ENCODE assay signal across 19 mouse cellular contexts in the genomic region with DNA sequence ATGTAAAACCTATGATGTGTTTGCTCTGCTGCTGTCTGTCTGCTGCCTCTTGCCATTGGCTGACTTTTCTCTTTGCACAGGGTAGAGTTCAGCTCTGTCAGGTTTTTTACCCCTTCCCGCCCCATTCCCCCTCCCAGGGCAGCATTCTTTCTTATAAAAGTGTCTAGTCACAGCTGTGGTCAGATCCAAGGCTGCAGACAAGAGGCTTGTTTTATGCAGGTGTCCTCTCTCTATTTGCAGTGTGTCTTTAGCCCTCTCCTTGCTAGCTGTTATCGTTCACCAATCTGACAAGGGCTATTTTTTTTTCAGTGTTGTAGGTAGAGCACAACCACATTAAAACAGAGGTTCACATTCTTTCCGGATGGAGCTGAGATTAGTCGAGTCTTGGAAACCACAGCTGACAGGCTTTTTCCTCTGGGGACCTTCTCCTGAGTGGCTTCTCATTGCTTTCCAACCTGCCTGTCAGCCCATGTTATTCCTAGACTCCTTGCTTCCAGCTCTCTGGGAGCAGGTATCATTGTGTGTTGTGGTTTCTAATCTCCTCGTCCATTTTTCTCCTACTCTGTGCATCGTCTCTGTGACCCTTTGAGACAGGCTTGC.
DNase-seq lines count a peak whose midpoint lies in the region; ATAC-seq and TF ChIP-seq lines count a peak whose summit lies in the region.
"Had no signal": no experiment of that assay in that cellular context is flagged by ENCODE, and none has a peak within 500 bp of the region (broad histone marks: within the 10 kb centered on the region; RNA-seq: fewer than 3 reads in every experiment).

No protein-coding gene starts in this region.

- TF ChIP-seq EP300 in liver, postnatal 0 days (IDR thresholded peaks at IDR 0.05; ENCODE audit: low read depth), result no peak

- H3K4me3 ChIP-seq in embryonic facial prominence, embryonic 11.5 days (ENCODE audit: low read depth, low read length), result no peak overlapping the region
- H3K4me3 ChIP-seq in embryonic facial prominence, embryonic 10.5 days, result no peak overlapping the region
- no peak overlapping the region for H3K4me3 ChIP-seq in liver, embryonic 11.5 days (ENCODE audit: low read depth, low read length)
- no peak overlapping the region for H3K4me3 ChIP-seq in liver, postnatal 0 days (ENCODE audit: low read depth, low read length)
- H3K4me3 ChIP-seq in liver, embryonic 13.5 days (replicated peaks), result no peak overlapping the region
- H3K4me3 ChIP-seq: embryonic facial prominence, embryonic 13.5 days; heart, embryonic 13.5 days; left cerebral cortex, adult 2 months had no signal

- DNase-seq in embryonic facial prominence, embryonic 11.5 days (ENCODE audit: low spot score), result peak; percentile 10
- no peak for DNase-seq in embryonic facial prominence, embryonic 10.5 days (ENCODE audit: low spot score)
- no peak for DNase-seq in liver, embryonic 11.5 days (ENCODE audit: low spot score)
- no peak for DNase-seq in liver, postnatal 0 days
- DNase-seq in CD4-positive helper T cell, adult 2 months (ENCODE audit: low read depth, low spot score), result peak; percentile 16
- no peak for DNase-seq in liver, embryonic 13.5 days
- DNase-seq in embryo, embryonic 10 days (ENCODE audit: low spot score), result no peak
- DNase-seq in spleen, adult 18-20 months, result no peak
- DNase-seq: cerebellum, postnatal 25 days; forebrain, postnatal 0 days; heart, postnatal 36 days; kidney, postnatal 25 days; lung, postnatal 10 days; thymus, postnatal 36 days had no signal

- 53% methylated on average over 6 of the region's 6 CpGs for WGBS in embryonic facial prominence, embryonic 11.5 days
- WGBS in embryonic facial prominence, embryonic 10.5 days, result 62% methylated on average over 6 of the region's 6 CpGs
- 56% methylated on average over 6 of the region's 6 CpGs for WGBS in liver, embryonic 11.5 days
- 48% methylated on average over 6 of the region's 6 CpGs for WGBS in liver, postnatal 0 days (ENCODE audit: insufficient replicate concordance)
- WGBS in liver, embryonic 13.5 days (ENCODE audit: insufficient replicate concordance), result 43% methylated on average over 6 of the region's 6 CpGs

- no peaks in the 10 kb centered on the region for H3K9me3 ChIP-seq in embryonic facial prominence, embryonic 11.5 days (replicated peaks; ENCODE audit: control insufficient read depth, low read length)
- no peaks in the 10 kb centered on the region for H3K9me3 ChIP-seq in embryonic facial prominence, embryonic 10.5 days
- H3K9me3 ChIP-seq in liver, embryonic 11.5 days (ENCODE audit: control insufficient read depth, low read length), result no peaks in the 10 kb centered on the region
- H3K9me3 ChIP-seq in liver, postnatal 0 days (ENCODE audit: low read length), result no peaks in the 10 kb centered on the region
- H3K9me3 ChIP-seq in liver, embryonic 13.5 days (replicated peaks), result no peaks in the 10 kb centered on the region
- H3K9me3 ChIP-seq: embryonic facial prominence, embryonic 13.5 days; heart, embryonic 13.5 days had no signal

- no peak for TF ChIP-seq CTCF in liver, postnatal 0 days (IDR thresholded peaks at IDR 0.05; ENCODE audit: low read depth)

- H3K36me3 ChIP-seq in embryonic facial prominence, embryonic 11.5 days (replicated peaks; ENCODE audit: control insufficient read depth, insufficient read depth, low read depth, low read length), result no peaks in the 10 kb centered on the region
- H3K36me3 ChIP-seq in embryonic facial prominence, embryonic 10.5 days (replicated peaks), result no peaks in the 10 kb centered on the region
- H3K36me3 ChIP-seq in liver, embryonic 11.5 days (ENCODE audit: control insufficient read depth, insufficient read depth, low read length), result no peaks in the 10 kb centered on the region
- H3K36me3 ChIP-seq in liver, postnatal 0 days (replicated peaks; ENCODE audit: insufficient read depth, low read length), result no peaks in the 10 kb centered on the region
- no peaks in the 10 kb centered on the region for H3K36me3 ChIP-seq in liver, embryonic 13.5 days
- H3K36me3 ChIP-seq: embryonic facial prominence, embryonic 13.5 days; heart, embryonic 13.5 days had no signal

- no peak overlapping the region for H3K4me2 ChIP-seq in embryonic facial prominence, embryonic 11.5 days (ENCODE audit: low read depth, low read length)
- no peak overlapping the region for H3K4me2 ChIP-seq in liver, embryonic 11.5 days
- H3K4me2 ChIP-seq in liver, postnatal 0 days (ENCODE audit: low read depth, low read length), result no peak overlapping the region
- no peak overlapping the region for H3K4me2 ChIP-seq in liver, embryonic 13.5 days
- H3K4me2 ChIP-seq: embryonic facial prominence, embryonic 13.5 days; heart, embryonic 13.5 days had no signal

- no peaks in the 10 kb centered on the region; the same call in 1 of the 2 replicates for H3K4me1 ChIP-seq in embryonic facial prominence, embryonic 11.5 days (ENCODE audit: control insufficient read depth, insufficient read depth, low read length)
- peaks cover 24% of the 10 kb centered on the region for H3K4me1 ChIP-seq in embryonic facial prominence, embryonic 10.5 days
- H3K4me1 ChIP-seq in liver, embryonic 11.5 days (replicated peaks; ENCODE audit: control insufficient read depth, insufficient read depth, low read length), result no peaks in the 10 kb centered on the region
- H3K4me1 ChIP-seq in liver, postnatal 0 days (ENCODE audit: insufficient read depth), result no peaks in the 10 kb centered on the region
- H3K4me1 ChIP-seq in liver, embryonic 13.5 days (replicated peaks), result no peaks in the 10 kb centered on the region

- no peak overlapping the region for H3K9ac ChIP-seq in embryonic facial prominence, embryonic 11.5 days (replicated peaks; ENCODE audit: low read length)
- H3K9ac ChIP-seq in liver, embryonic 11.5 days (ENCODE audit: low read depth, low read length), result no peak overlapping the region
- no peak overlapping the region for H3K9ac ChIP-seq in liver, postnatal 0 days (replicated peaks)
- no peak overlapping the region for H3K9ac ChIP-seq in liver, embryonic 13.5 days
- H3K9ac ChIP-seq: embryonic facial prominence, embryonic 13.5 days; forebrain, postnatal 0 days; heart, embryonic 13.5 days had no signal

- no peak overlapping the region for H3K27ac ChIP-seq in embryonic facial prominence, embryonic 11.5 days (replicated peaks; ENCODE audit: low read depth, low read length)
- no peak overlapping the region for H3K27ac ChIP-seq in embryonic facial prominence, embryonic 10.5 days (replicated peaks)
- H3K27ac ChIP-seq in liver, embryonic 11.5 days (ENCODE audit: low read depth, low read length), result no peak overlapping the region
- H3K27ac ChIP-seq in liver, postnatal 0 days (ENCODE audit: low read depth), result no peak overlapping the region
- H3K27ac ChIP-seq in liver, embryonic 13.5 days, result no peak overlapping the region
- H3K27ac ChIP-seq: embryonic facial prominence, embryonic 13.5 days; heart, embryonic 13.5 days; left cerebral cortex, adult 2 months had no signal

- no peaks in the 10 kb centered on the region for H3K27me3 ChIP-seq in embryonic facial prominence, embryonic 11.5 days (ENCODE audit: control insufficient read depth, insufficient read depth, low read length)
- H3K27me3 ChIP-seq in embryonic facial prominence, embryonic 10.5 days (replicated peaks; ENCODE audit: low read depth, poor library complexity, severe bottlenecking), result no peaks in the 10 kb centered on the region
- no peaks in the 10 kb centered on the region for H3K27me3 ChIP-seq in liver, embryonic 11.5 days (replicated peaks; ENCODE audit: control insufficient read depth, insufficient read depth, low read length)
- H3K27me3 ChIP-seq in liver, postnatal 0 days (ENCODE audit: insufficient read depth, low read length), result no peaks in the 10 kb centered on the region
- no peaks in the 10 kb centered on the region for H3K27me3 ChIP-seq in liver, embryonic 13.5 days
- H3K27me3 ChIP-seq: heart, embryonic 13.5 days; Patski had no signal

- ATAC-seq in embryonic facial prominence, embryonic 11.5 days (replicated peaks; ENCODE audit: insufficient number of reproducible peaks, low FRiP score, low TSS enrichment, low read depth), result peak; percentile 71
- peak; percentile 26 for ATAC-seq in liver, embryonic 11.5 days (replicated peaks; ENCODE audit: low FRiP score)
- no peak for ATAC-seq in liver, postnatal 0 days
- ATAC-seq in liver, embryonic 13.5 days (ENCODE audit: low read depth), result peak; percentile 41; the same call in 1 of the 2 replicates
- ATAC-seq: forebrain, postnatal 0 days; inflammation-experienced regulatory T-cells, adult 6 months; Patski had no signal

Comparison
In these comparisons a context has a peak if more than half of its experiments do, and no peak if none do; other contexts are left out.
1. DNase-seq: peak in embryonic facial prominence, embryonic 11.5 days (single experiment) and CD4-positive helper T cell, adult 2 months (single experiment); none in embryonic facial prominence, embryonic 10.5 days (single experiment), liver, embryonic 11.5 days (single experiment), liver, postnatal 0 days (single experiment), liver, embryonic 13.5 days (single experiment), embryo, embryonic 10 days (single experiment) and spleen, adult 18-20 months (0 of 2).